In the genomic region with DNA sequence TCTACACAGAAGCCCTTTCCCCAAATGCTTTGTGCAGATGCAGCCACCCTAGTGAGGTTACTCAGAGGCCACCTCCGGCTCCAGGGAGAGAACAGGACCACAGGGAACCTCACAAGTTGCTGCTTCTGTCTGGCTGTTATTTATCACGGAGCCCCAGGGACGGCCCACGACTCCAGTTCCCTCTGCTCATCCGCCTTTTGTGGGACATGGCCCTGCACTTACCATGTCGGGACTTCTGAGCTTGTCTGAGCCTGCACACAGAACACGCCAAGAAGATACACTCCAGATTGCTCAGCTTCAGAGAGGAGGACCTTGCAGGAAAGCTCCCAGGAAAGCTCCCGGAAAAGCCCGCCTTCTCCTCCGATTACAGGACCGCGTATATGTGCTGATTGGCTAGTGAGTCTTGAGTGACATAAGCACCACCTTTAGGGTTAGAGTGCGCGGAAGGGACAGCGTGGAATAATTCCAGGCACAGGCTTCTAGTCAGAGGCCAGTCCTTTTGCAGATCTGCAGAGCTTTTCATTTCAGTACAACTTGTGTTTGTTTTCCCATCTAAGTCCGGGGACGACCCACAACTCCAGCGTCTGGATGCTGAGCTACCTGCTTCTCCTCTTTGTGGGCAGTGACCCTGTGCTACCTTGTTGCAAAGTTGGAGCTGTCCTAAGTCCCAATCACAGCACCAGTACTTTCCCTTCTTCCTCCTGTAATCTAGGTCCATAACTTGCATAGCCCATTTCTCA, we compare ENCODE assay signal across 8 mouse cellular contexts. TPM values are rescaled to one million over a fixed set of nuclear protein-coding genes. Genes with fewer than 3 reads are reported as not detected.
DNase-seq lines count a peak whose midpoint lies in the region; ATAC-seq and TF ChIP-seq lines count a peak whose summit lies in the region.
"Not testable (repeated sequence)": the region's sequence is repeated elsewhere in the genome, so short reads cannot be mapped to it uniquely, and the experiment has no call there.

A gene (minus strand): TSS at position 307 of the 740 bp plus-strand sequence.

- H3K4me2 ChIP-seq in CH12.LX (ENCODE audit: insufficient read depth, low read depth, poor library complexity, severe bottlenecking), result peak within 1 kb of the TSS; percentile 32; the same call in 1 of the 2 replicates
- H3K4me2 ChIP-seq in forebrain, embryonic 15.5 days (replicated peaks), result peak within 1 kb of the TSS; percentile 48
- peak within 1 kb of the TSS; percentile 52 for H3K4me2 ChIP-seq in liver, embryonic 14.5 days (ENCODE audit: low read depth)
- H3K4me2 ChIP-seq in stomach, embryonic 16.5 days (ENCODE audit: low read depth, low read length), result peak within 1 kb of the TSS; percentile 51

- H3K79me2 ChIP-seq in CH12.LX (replicated peaks; ENCODE audit: control insufficient read depth, extremely low read depth, insufficient read depth, poor library complexity, severe bottlenecking), result not testable (repeated sequence)

- H3K4me1 ChIP-seq in CH12.LX (ENCODE audit: control insufficient read depth in 1 of 2, insufficient read depth in 2 of 2); forebrain, embryonic 15.5 days; liver, embryonic 14.5 days (replicated peaks; ENCODE audit: control insufficient read depth in 2 of 2, insufficient read depth in 2 of 2, low read length in 1 of 2); stomach, embryonic 16.5 days (ENCODE audit: control insufficient read depth, insufficient read depth, low read length): not testable (repeated sequence)

- TF ChIP-seq POLR2A in CH12.LX (IDR thresholded peaks at IDR 0.05; ENCODE audit: low read depth, low read length), result not testable (repeated sequence)

- H3K9me3 ChIP-seq in CH12.LX (replicated peaks; ENCODE audit: low read length); forebrain, embryonic 15.5 days; liver, embryonic 14.5 days (ENCODE audit: control insufficient read depth, low read length); stomach, embryonic 16.5 days (replicated peaks; ENCODE audit: control insufficient read depth, low read length): not testable (repeated sequence)

- in situ Hi-C loops in CH12.LX (cut with MboI; ENCODE audit: low pct_ligation_motif_present, low pct_unique_long_range_greater_than_20kb, low sequenced_read_pairs), result not testable (repeated sequence)

- not testable (repeated sequence) for TF ChIP-seq CTCF in CH12.LX (conservative IDR thresholded peaks at IDR 0.05 in 1 of 2, IDR thresholded peaks at IDR 0.05 in 1 of 2; ENCODE audit: low read depth in 2 of 2, low read length in 2 of 2); liver, embryonic 14.5 days (IDR thresholded peaks at IDR 0.05; ENCODE audit: low read depth)

- not testable (repeated sequence) for H3K27ac ChIP-seq in CH12.LX (ENCODE audit: insufficient read depth, low read depth); liver, embryonic 14.5 days
- peak within 1 kb of the TSS; percentile 63 for H3K27ac ChIP-seq in forebrain, embryonic 15.5 days (replicated peaks)
- peak within 1 kb of the TSS; percentile 76 for H3K27ac ChIP-seq in stomach, embryonic 16.5 days (ENCODE audit: low read length)

- not testable (repeated sequence) for H3K36me3 ChIP-seq in CH12.LX (replicated peaks in 1 of 2; ENCODE audit: control insufficient read depth in 1 of 2, insufficient read depth in 1 of 2, low read length in 1 of 2); forebrain, embryonic 15.5 days; liver, embryonic 14.5 days (replicated peaks; ENCODE audit: control insufficient read depth, insufficient read depth, low read depth); stomach, embryonic 16.5 days (ENCODE audit: control insufficient read depth, insufficient read depth, low read length)

- WGBS in forebrain, embryonic 15.5 days, result under 1% methylated on average over 18 of the region's 18 CpGs
- under 1% methylated on average over 18 of the region's 18 CpGs for WGBS in liver, embryonic 14.5 days (ENCODE audit: insufficient replicate concordance)
- under 1% methylated on average over 18 of the region's 18 CpGs for WGBS in stomach, embryonic 16.5 days

- dilution Hi-C loops in CH12.LX (cut with MboI; ENCODE audit: extremely low pct_ligation_motif_present, extremely low pct_unique_long_range_greater_than_20kb, low sequenced_read_pairs), result not testable (repeated sequence)

- H3K4me3 ChIP-seq in CH12.LX (replicated peaks in 1 of 3; ENCODE audit: low read depth in 2 of 3, low read length in 2 of 3, poor library complexity in 1 of 3), result peak within 1 kb of the TSS; percentile 33 to 54 (median 53)
- peak within 1 kb of the TSS; percentile 52 for H3K4me3 ChIP-seq in forebrain, embryonic 15.5 days
- H3K4me3 ChIP-seq in liver, embryonic 14.5 days (ENCODE audit: insufficient read depth in 1 of 2, low read depth in 2 of 2, low read length in 2 of 2), result peak within 1 kb of the TSS; percentile 45 to 71
- peak within 1 kb of the TSS; percentile 48 for H3K4me3 ChIP-seq in stomach, embryonic 16.5 days (replicated peaks; ENCODE audit: low read length)

- not testable (repeated sequence) for TF ChIP-seq EP300 in CH12.LX (IDR thresholded peaks at IDR 0.05; ENCODE audit: low read length); liver, embryonic 14.5 days (IDR thresholded peaks at IDR 0.05; ENCODE audit: low read depth)

- peak within 1 kb of the TSS; percentile 26; the same call in 1 of the 2 replicates for H3K9ac ChIP-seq in CH12.LX (ENCODE audit: insufficient read depth, low read depth)
- peak within 1 kb of the TSS; percentile 51 for H3K9ac ChIP-seq in forebrain, embryonic 15.5 days (replicated peaks)
- H3K9ac ChIP-seq in liver, embryonic 14.5 days (replicated peaks), result 0 out of 2 replicates have a peak within 1 kb of the TSS, but pooled peaks have one; percentile 5
- H3K9ac ChIP-seq in stomach, embryonic 16.5 days (ENCODE audit: low read length), result peak within 1 kb of the TSS; percentile 64

- H3K27me3 ChIP-seq in CH12.LX (replicated peaks); forebrain, embryonic 15.5 days; liver, embryonic 14.5 days (ENCODE audit: control insufficient read depth, insufficient read depth, low read length); stomach, embryonic 16.5 days (ENCODE audit: control insufficient read depth, insufficient read depth, low read length): not testable (repeated sequence)

- intact Hi-C loops in heart, postnatal 10 days (cut with DNase I), result not testable (repeated sequence)

- peak; percentile 12 for DNase-seq in CH12.LX (ENCODE audit: extremely low read depth)
- DNase-seq in cerebellum, adult 11 months, result peak; percentile 72
- DNase-seq in heart, postnatal 10 days, result peak; percentile 78 to 83
- DNase-seq in kidney, postnatal 4 days, result peak; percentile 70 to 81
- peak in 1 of 3 experiments; percentile 9 for DNase-seq in liver, embryonic 14.5 days (ENCODE audit: low read depth in 3 of 3, low spot score in 3 of 3)
- peak; percentile 71 for DNase-seq in neural tube, embryonic 10.5 days (ENCODE audit: extremely low spot score, low spot score)

- peak; percentile 100 for ATAC-seq in forebrain, embryonic 15.5 days (replicated peaks)
- ATAC-seq in liver, embryonic 14.5 days (ENCODE audit: insufficient read depth), result peak; percentile 89
- peak; percentile 99 for ATAC-seq in stomach, embryonic 16.5 days (ENCODE audit: insufficient read depth, low FRiP score)

- not testable (repeated sequence) for TF ChIP-seq RAD21 in CH12.LX (IDR thresholded peaks at IDR 0.05; ENCODE audit: low read depth, low read length)

RNA-seq across cellular contexts. Expression of the gene that starts here (rescaled TPM):
- total RNA-seq in CH12.LX (2012; rRNA removed) (2.0 and 2.6 TPM in 2 replicates), CH12.LX (2014; rRNA removed) (2.6 and 3.4 TPM in 2 replicates)
- 1.7 and 2.5 TPM in 2 replicates for polyA plus RNA-seq in CH12.LX (2012; ENCODE audit: insufficient read length, low read depth)
- 8.1 and 8.3 TPM in 2 replicates for polyA plus RNA-seq in forebrain, embryonic 15.5 days (2015; fragmentation: Nextera tagmentation; extraction: Ambion mirVana)
- total RNA-seq in heart, postnatal 10 days (2021), result 1 to 10 TPM; 4.0 to 8.4 TPM
- polyA plus RNA-seq in liver, embryonic 14.5 days (2012; rRNA removed), result 0.12 and 0.19 TPM in 2 replicates
- polyA plus RNA-seq in liver, embryonic 14.5 days (2014; fragmentation: Nextera tagmentation; extraction: Ambion mirVana), result 0.42 and 0.68 TPM in 2 replicates
- polyA plus RNA-seq in stomach, embryonic 16.5 days (2015; fragmentation: Nextera tagmentation; extraction: Ambion mirVana), result 7.3 and 7.6 TPM in 2 replicates

Comparison
In these comparisons a context has a peak if more than half of its experiments do, and no peak if none do; other contexts are left out.
1. Peak in ATAC-seq, H3K4me3 ChIP-seq, H3K9ac ChIP-seq and H3K4me2 ChIP-seq in liver, embryonic 14.5 days; RNA of the gene not detected or under 1 TPM.
2. H3K9ac ChIP-seq: peak in every context shown above with its lines; median percentile 64 in stomach, embryonic 16.5 days; 51 in forebrain, embryonic 15.5 days; 26 in CH12.LX; 5 in liver, embryonic 14.5 days.